Mouse (Mus musculus) heart, postnatal 14 days (tissue): ENCODE data around the gene Son. TPM values are rescaled to one million over a fixed set of nuclear protein-coding genes. Genes with fewer than 3 reads are reported as not detected.
"Not testable (repeated sequence)": the region's sequence is repeated elsewhere in the genome, so short reads cannot be mapped to it uniquely, and the experiment has no call there.

ENCODE experiments used
- DNase-seq, 2 experiments: peaks; one replicate each; pipeline ENCODE4 v3.0.0; 2021 to 2022
- intact Hi-C: fragments of 180-260 bp; cut with DNase I; formaldehyde crosslinking; loops from one replicate; pipeline ENCODE4 v1.15.1; 2025
- total RNA-seq, 2 experiments: library from RNA; stranded (reverse); gene quantifications; 2 replicates each; pipeline ENCODE4 v1.2.3; 2021

Gene Son
- total RNA-seq, 2 experiments from 2014 or later = 175 to 187 TPM

DNA sequence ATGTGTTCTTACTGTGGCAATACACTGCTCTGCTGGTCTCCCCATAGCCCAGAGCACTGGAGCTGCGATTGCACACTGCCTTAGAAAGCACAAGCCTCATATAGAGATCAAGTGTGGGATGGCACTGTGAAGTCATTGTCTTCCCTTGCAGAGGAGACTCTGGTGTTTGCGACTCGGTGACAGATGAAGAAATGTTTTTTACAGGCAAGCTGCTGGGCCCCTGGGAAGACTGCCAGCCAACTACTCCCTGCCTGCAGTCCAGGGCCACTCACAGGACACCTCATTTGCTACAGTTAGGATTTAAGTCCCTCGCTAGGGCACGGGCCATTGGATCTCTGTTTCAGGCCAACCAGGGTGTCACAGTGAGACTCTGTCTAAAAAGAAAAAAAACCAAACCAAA, 14.9 kb upstream of the Son start:
- no peak for DNase-seq
- intact Hi-C loops = loop anchor here (5.0 kb wide), 1 partner anchor 120 kb away; no protein-coding TSS in a partner anchor

DNA sequence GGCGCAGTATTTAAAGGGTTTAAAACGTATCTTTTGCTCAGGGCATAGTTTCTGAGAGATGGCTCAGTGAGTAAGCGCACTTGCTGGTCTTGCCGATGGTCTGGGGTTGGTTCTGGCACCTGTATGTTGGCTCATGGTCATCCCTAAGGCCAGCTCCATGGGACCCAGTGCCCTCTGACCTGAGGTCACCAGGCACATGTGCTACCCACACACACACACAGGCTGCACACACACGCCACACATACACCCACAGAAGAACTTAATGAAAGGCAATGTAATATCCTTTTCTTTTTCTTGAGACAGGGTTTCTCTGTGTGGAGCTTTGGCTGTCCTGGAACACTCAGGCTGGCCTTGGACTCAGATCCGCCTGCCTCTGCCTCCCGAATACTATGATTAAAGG, 14.4 kb upstream of the Son start:
- no peak for DNase-seq
- intact Hi-C loops = loop anchor here (5.0 kb wide), 1 partner anchor 121 kb away; no protein-coding TSS in a partner anchor

DNA sequence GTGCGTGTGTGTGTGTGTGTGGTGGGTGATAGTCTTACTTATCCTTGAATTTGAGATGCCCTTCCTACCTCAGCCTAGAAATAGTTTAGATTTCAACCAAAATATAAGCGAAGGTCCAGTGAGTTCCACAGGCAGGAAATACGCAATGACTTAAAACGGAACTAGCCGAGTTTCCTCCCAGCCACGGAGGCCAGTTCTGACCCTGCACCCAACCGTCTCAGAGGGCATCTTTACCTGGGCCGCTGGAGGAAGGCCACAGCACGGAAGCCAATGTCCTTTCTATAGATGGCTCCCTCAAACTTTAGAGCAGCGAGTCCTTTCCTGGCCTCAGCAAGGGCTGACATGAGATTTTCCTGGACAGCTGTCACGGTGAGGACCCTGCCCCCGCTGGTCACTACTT, 13.7 kb upstream of the Son start:
- DNase-seq = no peak
- intact Hi-C loops = loop anchor here (5.0 kb wide), 1 partner anchor 121 kb away; no protein-coding TSS in a partner anchor

- no peak for DNase-seq
- intact Hi-C loops = no loop called here
Measured at GRCm38 (mm10) chr16:91639161-91639560, 8.1 kb upstream of the Son start.

- DNase-seq = no peak
- intact Hi-C loops = loop anchor here (10.0 kb wide), 1 partner anchor 265 kb away; the partner anchor contains the start of gene Ifnar2
Measured at GRCm38 (mm10) chr16:91639636-91640035, 7.7 kb upstream of the Son start.

DNA sequence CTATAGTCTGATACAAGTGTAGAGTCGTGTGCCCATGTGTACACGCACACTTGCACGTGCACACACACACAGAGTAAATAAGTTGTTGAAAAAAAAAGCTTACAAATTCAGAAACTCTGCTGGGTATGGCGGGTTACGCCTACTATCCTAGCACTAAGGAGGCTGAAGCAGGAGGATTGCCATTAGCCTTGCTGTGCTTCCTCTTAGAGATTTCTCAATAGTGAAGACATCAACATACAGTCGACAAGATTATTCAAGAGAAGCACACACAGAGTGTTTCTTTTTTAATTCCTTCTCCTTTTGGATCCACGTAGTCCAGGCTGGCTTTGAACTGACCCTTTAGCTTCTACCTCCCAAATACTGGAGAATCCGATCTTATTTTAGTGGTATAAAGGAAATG, 7.1 kb upstream of the Son start:
- intact Hi-C loops = loop anchor here (10.0 kb wide), 1 partner anchor 265 kb away; the partner anchor contains the start of gene Ifnar2
- DNase-seq = no peak

DNA sequence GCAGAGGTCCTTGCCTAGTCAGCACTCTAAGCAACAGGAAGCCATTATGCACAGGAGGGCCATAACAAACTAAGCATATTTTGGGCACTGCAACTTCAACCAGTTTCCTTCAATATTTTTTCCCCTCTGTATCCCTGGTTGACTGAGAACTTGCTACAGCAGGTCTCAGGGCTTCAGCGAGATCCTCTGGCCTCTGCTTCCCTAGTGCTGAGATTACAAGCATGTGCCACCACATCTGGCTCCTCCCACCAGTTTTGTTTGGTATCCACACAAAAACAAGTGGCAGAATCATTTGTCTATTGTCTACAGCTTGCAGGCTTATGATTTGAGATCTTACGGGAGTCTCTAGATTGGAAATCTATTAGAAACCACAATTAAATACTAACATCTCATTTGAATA, 2.4 kb upstream of the Son start:
- intact Hi-C loops = loop anchor here (10.0 kb wide), 1 partner anchor 270 kb away; the partner anchor contains the start of gene Ifnar2
- no peak for DNase-seq

GRCm38 (mm10) chr16:91645420-91645819, 1.9 kb upstream of the Son start:
- intact Hi-C loops = loop anchor here (10.0 kb wide), 1 partner anchor 271 kb away; the partner anchor contains the start of gene Ifnar2
- not testable (repeated sequence) for DNase-seq

- no peak for DNase-seq
- intact Hi-C loops = loop anchor here (10.0 kb wide), 1 partner anchor 271 kb away; the partner anchor contains the start of gene Ifnar2
Measured at GRCm38 (mm10) chr16:91645995-91646602, 1.2 kb upstream of the Son start.

- DNase-seq = peak; percentile 96 to 97
- intact Hi-C loops = loop anchor here (10.0 kb wide), 1 partner anchor 272 kb away; the partner anchor contains the start of gene Ifnar2
Measured at GRCm38 (mm10) chr16:91646681-91647419, 456 bp upstream of the Son start, which contains the start of gene Gart. Gene Gart (minus strand): TSS chr16:91646952.

- DNase-seq = peak; percentile 86 to 88
- intact Hi-C loops = loop anchor here (10.0 kb wide), 1 partner anchor 273 kb away; the partner anchor contains the start of gene Ifnar2
Measured at GRCm38 (mm10) chr16:91648220-91648550, 879 bp downstream of the Son start.

GRCm38 (mm10) chr16:91649246-91649645, 1.9 kb downstream of the Son start:
- no peak for DNase-seq
- intact Hi-C loops = loop anchor here (10.0 kb wide), 1 partner anchor 274 kb away; the partner anchor contains the start of gene Ifnar2

- intact Hi-C loops = loop anchor here (10.0 kb wide), 1 partner anchor 275 kb away; the partner anchor contains the start of gene Ifnar2
- no peak for DNase-seq
Measured at GRCm38 (mm10) chr16:91649781-91650180, 2.5 kb downstream of the Son start.

GRCm38 (mm10) chr16:91652191-91652590, 4.9 kb downstream of the Son start:
- intact Hi-C loops = no loop called here
- no peak for DNase-seq

DNA sequence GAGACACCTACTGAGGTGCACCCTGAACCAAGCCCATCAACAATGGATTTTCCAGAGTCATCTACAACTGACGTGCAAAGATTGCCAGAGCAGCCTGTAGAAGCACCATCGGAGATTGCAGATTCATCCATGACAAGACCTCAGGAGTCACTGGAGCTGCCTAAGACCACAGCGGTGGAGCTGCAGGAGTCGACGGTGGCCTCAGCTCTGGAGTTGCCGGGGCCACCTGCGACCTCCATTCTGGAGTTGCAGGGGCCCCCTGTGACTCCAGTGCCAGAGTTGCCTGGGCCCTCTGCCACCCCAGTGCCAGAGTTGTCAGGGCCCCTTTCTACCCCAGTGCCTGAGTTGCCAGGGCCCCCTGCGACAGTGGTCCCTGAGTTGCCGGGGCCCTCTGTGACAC, 8.0 kb downstream of the Son start:
- intact Hi-C loops = no loop called here
- DNase-seq = no peak

GRCm38 (mm10) chr16:91657285-91657684, 10.0 kb downstream of the Son start:
- no peak for DNase-seq
- intact Hi-C loops = no loop called here

- intact Hi-C loops = no loop called here
- DNase-seq = no peak
Measured at GRCm38 (mm10) chr16:91658471-91658870, 11.2 kb downstream of the Son start.

DNA sequence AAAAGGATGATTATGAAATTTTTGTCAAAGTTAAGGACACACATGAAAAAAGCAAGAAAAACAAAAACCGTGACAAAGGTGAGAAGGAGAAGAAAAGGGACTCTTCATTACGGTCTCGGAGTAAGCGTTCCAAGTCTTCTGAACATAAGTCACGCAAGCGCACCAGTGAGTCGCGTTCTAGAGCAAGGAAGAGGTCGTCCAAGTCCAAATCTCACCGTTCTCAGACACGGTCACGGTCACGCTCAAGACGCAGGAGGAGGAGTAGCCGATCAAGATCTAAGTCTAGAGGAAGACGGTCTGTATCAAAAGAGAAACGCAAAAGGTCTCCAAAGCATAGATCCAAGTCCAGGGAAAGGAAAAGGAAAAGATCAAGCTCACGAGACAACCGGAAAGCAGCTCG, 12.5 kb downstream of the Son start:
- no peak for DNase-seq
- intact Hi-C loops = no loop called here

DNA sequence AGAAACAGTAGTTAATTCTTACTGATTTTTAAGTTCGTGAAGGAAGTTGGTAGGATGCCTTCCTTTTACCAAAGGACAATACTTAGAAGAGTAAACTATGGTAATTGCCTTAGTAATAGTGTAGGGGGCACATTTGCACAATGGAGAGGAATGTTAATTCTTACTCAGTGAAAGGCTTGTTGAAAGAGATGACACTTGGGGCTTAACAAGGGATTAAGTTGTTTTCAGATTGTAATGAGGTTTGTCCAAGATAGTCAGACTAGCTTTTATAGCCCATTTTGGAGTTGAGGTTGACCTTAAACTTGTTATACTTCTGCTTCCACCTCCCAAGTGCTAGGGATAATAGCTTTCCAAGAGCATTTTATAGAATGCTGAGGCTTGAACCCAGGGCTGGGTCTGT, 14.1 kb downstream of the Son start:
- intact Hi-C loops = no loop called here
- no peak for DNase-seq

GRCm38 (mm10) chr16:91662336-91662735, 15.0 kb downstream of the Son start:
- DNase-seq = no peak
- intact Hi-C loops = loop anchor here (2.0 kb wide), 1 partner anchor 16 kb away; no protein-coding TSS in a partner anchor

GRCm38 (mm10) chr16:91663795-91664194, 16.5 kb downstream of the Son start:
- intact Hi-C loops = loop anchor here (2.0 kb wide), 1 partner anchor 15 kb away; no protein-coding TSS in a partner anchor
- DNase-seq = no peak
